Mouse (Mus musculus): ENCODE results near the gene Ninl. TPM values are rescaled to one million over a fixed set of nuclear protein-coding genes. Genes with fewer than 3 reads are reported as not detected.

The Ninl gene
- polyA plus RNA-seq, 2 experiments = 3.9 to 10.0 TPM

GRCm38 (mm10) chr2:151000402-151001178 is 38.6 kb downstream of the Ninl start:
- H3K4me2 ChIP-seq (replicated peaks; ENCODE audit: low read depth, low read length, severe bottlenecking) = no peak overlapping the region
- H3K4me3 ChIP-seq (replicated peaks; ENCODE audit: low read length) = no peak overlapping the region
- ATAC-seq (ENCODE audit: low FRiP score, low read depth) (peak; percentile 82; the same call in 1 of the 2 replicates), DNase-seq (ENCODE audit: low spot score) (peak; percentile 63)
- H3K27me3 ChIP-seq (ENCODE audit: control insufficient read depth, insufficient read depth, low read length) = no peaks in the 10 kb centered on the region
- H3K36me3 ChIP-seq (ENCODE audit: control insufficient read depth, insufficient read depth, low read length) = no peaks in the 10 kb centered on the region
- H3K4me1 ChIP-seq (ENCODE audit: control insufficient read depth, insufficient read depth, low read length) = peaks cover 4% of the 10 kb centered on the region
- 51% methylated on average over 7 of the region's 7 CpGs for WGBS
- H3K9me3 ChIP-seq (ENCODE audit: control insufficient read depth, low read length) = no peaks in the 10 kb centered on the region
- no peak overlapping the region for H3K9ac ChIP-seq (ENCODE audit: low read depth, low read length, severe bottlenecking)
- TF ChIP-seq POLR2A (IDR thresholded peaks at IDR 0.05; ENCODE audit: borderline replicate concordance, extremely low read depth, insufficient read depth, insufficient read length) = no peak
- no peak overlapping the region for H3K27ac ChIP-seq (replicated peaks; ENCODE audit: low read depth, low read length)

GRCm38 (mm10) chr2:150999021-150999420 is 40.2 kb downstream of the Ninl start:
- Histone ChIP-seq H3K4me1 (ENCODE audit: control insufficient read depth, insufficient read depth, low read length) (peaks cover 4% of the 10 kb centered on the region), H3K9ac (ENCODE audit: low read depth, low read length, severe bottlenecking) (0 out of 2 replicates have a peak overlapping the region, but pooled peaks have one; percentile 38), H3K27ac (replicated peaks; ENCODE audit: low read depth, low read length) (no peak overlapping the region), H3K27me3 (ENCODE audit: control insufficient read depth, insufficient read depth, low read length) (no peaks in the 10 kb centered on the region), H3K36me3 (ENCODE audit: control insufficient read depth, insufficient read depth, low read length) (no peaks in the 10 kb centered on the region), H3K9me3 (ENCODE audit: control insufficient read depth, low read length) (no peaks in the 10 kb centered on the region), H3K4me2 (replicated peaks; ENCODE audit: low read depth, low read length, severe bottlenecking) (no peak overlapping the region), H3K4me3 (replicated peaks; ENCODE audit: low read length) (no peak overlapping the region)
- no peak for ATAC-seq (ENCODE audit: low FRiP score, low read depth)
- 27% methylated on average over 3 of the region's 3 CpGs for WGBS
- TF ChIP-seq POLR2A (IDR thresholded peaks at IDR 0.05; ENCODE audit: borderline replicate concordance, extremely low read depth, insufficient read depth, insufficient read length) = no peak
- DNase-seq (ENCODE audit: low spot score) = no peak

GRCm38 (mm10) chr2:150997618-150998017 is 41.6 kb downstream of the Ninl start:
- H3K4me3 ChIP-seq (replicated peaks; ENCODE audit: low read length) = no peak overlapping the region
- H3K9me3 ChIP-seq (ENCODE audit: control insufficient read depth, low read length) = no peaks in the 10 kb centered on the region
- TF ChIP-seq POLR2A (IDR thresholded peaks at IDR 0.05; ENCODE audit: borderline replicate concordance, extremely low read depth, insufficient read depth, insufficient read length) = no peak
- no peak for ATAC-seq (ENCODE audit: low FRiP score, low read depth)
- H3K4me1 ChIP-seq (ENCODE audit: control insufficient read depth, insufficient read depth, low read length) = peaks cover 4% of the 10 kb centered on the region
- no peak overlapping the region for H3K9ac ChIP-seq (ENCODE audit: low read depth, low read length, severe bottlenecking)
- H3K36me3 ChIP-seq (ENCODE audit: control insufficient read depth, insufficient read depth, low read length) = no peaks in the 10 kb centered on the region
- H3K4me2 ChIP-seq (replicated peaks; ENCODE audit: low read depth, low read length, severe bottlenecking) = no peak overlapping the region
- H3K27ac ChIP-seq (replicated peaks; ENCODE audit: low read depth, low read length) = no peak overlapping the region
- 59% methylated on average over 5 of the region's 5 CpGs for WGBS
- DNase-seq (ENCODE audit: low spot score) = no peak
- no peaks in the 10 kb centered on the region for H3K27me3 ChIP-seq (ENCODE audit: control insufficient read depth, insufficient read depth, low read length)

- WGBS = 77% methylated on average over 4 of the region's 4 CpGs
- no peak for ATAC-seq (ENCODE audit: low FRiP score, low read depth)
- TF ChIP-seq POLR2A (IDR thresholded peaks at IDR 0.05; ENCODE audit: borderline replicate concordance, extremely low read depth, insufficient read depth, insufficient read length) = no peak
Measured at GRCm38 (mm10) chr2:150995324-150995723, 43.9 kb downstream of the Ninl start.

GRCm38 (mm10) chr2:150991050-150991449 is 48.1 kb downstream of the Ninl start:
- Histone ChIP-seq H3K27me3 (ENCODE audit: control insufficient read depth, insufficient read depth, low read length) (no peaks in the 10 kb centered on the region), H3K9me3 (ENCODE audit: control insufficient read depth, low read length) (no peaks in the 10 kb centered on the region), H3K4me2 (replicated peaks; ENCODE audit: low read depth, low read length, severe bottlenecking) (no peak overlapping the region), H3K9ac (ENCODE audit: low read depth, low read length, severe bottlenecking) (no peak overlapping the region), H3K27ac (replicated peaks; ENCODE audit: low read depth, low read length) (no peak overlapping the region), H3K4me3 (replicated peaks; ENCODE audit: low read length) (no peak overlapping the region), H3K4me1 (ENCODE audit: control insufficient read depth, insufficient read depth, low read length) (no peaks in the 10 kb centered on the region), H3K36me3 (ENCODE audit: control insufficient read depth, insufficient read depth, low read length) (no peaks in the 10 kb centered on the region)
- DNase-seq (ENCODE audit: low spot score) = no peak
- TF ChIP-seq POLR2A (IDR thresholded peaks at IDR 0.05; ENCODE audit: borderline replicate concordance, extremely low read depth, insufficient read depth, insufficient read length) = no peak
- 83% methylated on average over 4 of the region's 4 CpGs for WGBS
- ATAC-seq (ENCODE audit: low FRiP score, low read depth) = no peak

More at GRCm38 (mm10) chr2:150995324-150995723, 43.9 kb downstream of the Ninl start:
- Histone ChIP-seq H3K27ac (replicated peaks; ENCODE audit: low read depth, low read length) (no peak overlapping the region), H3K36me3 (ENCODE audit: control insufficient read depth, insufficient read depth, low read length) (no peaks in the 10 kb centered on the region), H3K9me3 (ENCODE audit: control insufficient read depth, low read length) (no peaks in the 10 kb centered on the region), H3K4me3 (replicated peaks; ENCODE audit: low read length) (no peak overlapping the region), H3K4me2 (replicated peaks; ENCODE audit: low read depth, low read length, severe bottlenecking) (no peak overlapping the region), H3K4me1 (ENCODE audit: control insufficient read depth, insufficient read depth, low read length) (peaks cover 4% of the 10 kb centered on the region), H3K9ac (ENCODE audit: low read depth, low read length, severe bottlenecking) (no peak overlapping the region), H3K27me3 (ENCODE audit: control insufficient read depth, insufficient read depth, low read length) (no peaks in the 10 kb centered on the region)
- DNase-seq (ENCODE audit: low spot score) = no peak
